Mouse (Mus musculus): ENCODE measurements around the gene Hist1h4c. TPM values are rescaled to one million over a fixed set of nuclear protein-coding genes. Genes with fewer than 3 reads are reported as not detected.
"Not testable (repeated sequence)": the region's sequence is repeated elsewhere in the genome, so short reads cannot be mapped to it uniquely, and the experiment has no call there.

Hist1h4c gene
- polyA plus RNA-seq, 1 experiment from 2014 or later, result 2.8 TPM

- H3K9me3 ChIP-seq (replicated peaks); H3K27ac ChIP-seq (replicated peaks); ATAC-seq (ENCODE audit: low FRiP score); H3K9ac ChIP-seq (replicated peaks); H3K4me1 ChIP-seq; H3K4me3 ChIP-seq (replicated peaks); H3K4me2 ChIP-seq; H3K36me3 ChIP-seq; H3K27me3 ChIP-seq (replicated peaks): not testable (repeated sequence)
- 87% methylated on average over 2 of the region's 2 CpGs for whole genome bisulfite sequencing
Measured at GRCm38 (mm10) chr13:23702801-23703200, 4.5 kb upstream of the Hist1h4c start.

- Histone ChIP-seq H3K27ac (replicated peaks) (no peak overlapping the region), H3K36me3 (no peaks in the 10 kb centered on the region), H3K9ac (replicated peaks) (no peak overlapping the region), H3K4me1 (peaks cover 14% of the 10 kb centered on the region; the same call in 1 of the 2 replicates), H3K4me2 (no peak overlapping the region), H3K27me3 (replicated peaks) (no peaks in the 10 kb centered on the region), H3K9me3 (replicated peaks) (no peaks in the 10 kb centered on the region), H3K4me3 (replicated peaks) (no peak overlapping the region)
- 78% methylated on average over 4 of the region's 4 CpGs for WGBS
- ATAC-seq (ENCODE audit: low FRiP score), result no peak
Measured at GRCm38 (mm10) chr13:23702220-23702619, 4.0 kb upstream of the Hist1h4c start.

- WGBS, result 28% methylated on average over 8 of the region's 8 CpGs
- H3K9me3 ChIP-seq (replicated peaks), result no peaks in the 10 kb centered on the region
- H3K9ac ChIP-seq (replicated peaks), result no peak overlapping the region
- no peak overlapping the region for H3K4me3 ChIP-seq (replicated peaks)
- no peaks in the 10 kb centered on the region for H3K27me3 ChIP-seq (replicated peaks)
- H3K36me3 ChIP-seq, result no peaks in the 10 kb centered on the region
- no peak overlapping the region for H3K27ac ChIP-seq (replicated peaks)
- no peak for ATAC-seq (ENCODE audit: low FRiP score)
- H3K4me2 ChIP-seq, result no peak overlapping the region
- H3K4me1 ChIP-seq, result peaks cover 14% of the 10 kb centered on the region; the same call in 1 of the 2 replicates
Measured at GRCm38 (mm10) chr13:23700786-23701520, 2.7 kb upstream of the Hist1h4c start.

GRCm38 (mm10) chr13:23699767-23700166 lies 1.5 kb upstream of the Hist1h4c start:
- peaks cover 14% of the 10 kb centered on the region; the same call in 1 of the 2 replicates for H3K4me1 ChIP-seq
- H3K9ac ChIP-seq (replicated peaks), result no peak overlapping the region
- H3K4me3 ChIP-seq (replicated peaks), result no peak overlapping the region
- H3K27me3 ChIP-seq (replicated peaks), result no peaks in the 10 kb centered on the region
- H3K9me3 ChIP-seq (replicated peaks), result no peaks in the 10 kb centered on the region
- H3K36me3 ChIP-seq, result no peaks in the 10 kb centered on the region
- no peak overlapping the region for H3K27ac ChIP-seq (replicated peaks)
- ATAC-seq (ENCODE audit: low FRiP score), result no peak
- 67% methylated on average over 3 of the region's 3 CpGs for WGBS
- no peak overlapping the region for H3K4me2 ChIP-seq

GRCm38 (mm10) chr13:23698996-23699395 lies 742 bp upstream of the Hist1h4c start:
- Histone ChIP-seq H3K36me3 (no peaks in the 10 kb centered on the region), H3K4me3 (replicated peaks) (no peak overlapping the region), H3K27ac (replicated peaks) (peak overlapping the region; percentile 79), H3K27me3 (replicated peaks) (no peaks in the 10 kb centered on the region), H3K4me2 (peak overlapping the region; percentile 60), H3K4me1 (peaks cover 14% of the 10 kb centered on the region; the same call in 1 of the 2 replicates), H3K9ac (replicated peaks) (peak overlapping the region; percentile 47; the same call in 1 of the 2 replicates), H3K9me3 (replicated peaks) (no peaks in the 10 kb centered on the region)
- 76% methylated on average over 6 of the region's 6 CpGs for WGBS
- no peak for ATAC-seq (ENCODE audit: low FRiP score)

- Histone ChIP-seq H3K9me3 (replicated peaks) (no peaks in the 10 kb centered on the region), H3K4me1 (peaks cover 14% of the 10 kb centered on the region; the same call in 1 of the 2 replicates), H3K36me3 (no peaks in the 10 kb centered on the region), H3K9ac (replicated peaks) (peak overlapping the region; percentile 47), H3K4me2 (peak overlapping the region; percentile 60), H3K27me3 (replicated peaks) (no peaks in the 10 kb centered on the region), H3K27ac (replicated peaks) (peak overlapping the region; percentile 79), H3K4me3 (replicated peaks) (peak overlapping the region; percentile 40)
- ATAC-seq (ENCODE audit: low FRiP score), result peak; percentile 84
- WGBS, result under 1% methylated on average over 25 of the region's 32 CpGs
Measured at GRCm38 (mm10) chr13:23697491-23698299, 559 bp downstream of the Hist1h4c start.

GRCm38 (mm10) chr13:23696061-23696474 lies 2.2 kb downstream of the Hist1h4c start:
- WGBS, result 61% methylated on average over 15 of the region's 15 CpGs
- H3K4me2 ChIP-seq, result no peak overlapping the region

GRCm38 (mm10) chr13:23695514-23695913 lies 2.7 kb downstream of the Hist1h4c start, which contains the start of gene Hist1h1t:
Hist1h1t (plus strand) TSS chr13:23695814.
- peaks cover 14% of the 10 kb centered on the region; the same call in 1 of the 2 replicates for H3K4me1 ChIP-seq
- no peak within 1 kb of the TSS for H3K9ac ChIP-seq (replicated peaks)
- no peak within 1 kb of the TSS for H3K4me2 ChIP-seq
- no peaks in the 10 kb centered on the region for H3K9me3 ChIP-seq (replicated peaks)
- H3K36me3 ChIP-seq, result no peaks in the 10 kb centered on the region
- no peaks in the 10 kb centered on the region for H3K27me3 ChIP-seq (replicated peaks)
- no peak for ATAC-seq (ENCODE audit: low FRiP score)
- no peak within 1 kb of the TSS for H3K4me3 ChIP-seq (replicated peaks)
- 54% methylated on average over 10 of the region's 13 CpGs for WGBS
- H3K27ac ChIP-seq (replicated peaks), result no peak within 1 kb of the TSS

More at GRCm38 (mm10) chr13:23696061-23696474, 2.2 kb downstream of the Hist1h4c start:
- H3K4me1 ChIP-seq, result peaks cover 14% of the 10 kb centered on the region; the same call in 1 of the 2 replicates
- H3K9ac ChIP-seq (replicated peaks), result no peak overlapping the region
- no peaks in the 10 kb centered on the region for H3K9me3 ChIP-seq (replicated peaks)
- ATAC-seq (ENCODE audit: low FRiP score), result no peak
- no peak overlapping the region for H3K27ac ChIP-seq (replicated peaks)
- H3K4me3 ChIP-seq (replicated peaks), result no peak overlapping the region
- H3K36me3 ChIP-seq, result no peaks in the 10 kb centered on the region
- no peaks in the 10 kb centered on the region for H3K27me3 ChIP-seq (replicated peaks)

- ATAC-seq (ENCODE audit: low FRiP score), result no peak
- Histone ChIP-seq H3K9me3 (replicated peaks) (no peaks in the 10 kb centered on the region), H3K27me3 (replicated peaks) (no peaks in the 10 kb centered on the region), H3K36me3 (no peaks in the 10 kb centered on the region), H3K4me3 (replicated peaks) (no peak overlapping the region), H3K9ac (replicated peaks) (no peak overlapping the region), H3K4me2 (no peak overlapping the region), H3K4me1 (peaks cover 14% of the 10 kb centered on the region; the same call in 1 of the 2 replicates), H3K27ac (replicated peaks) (no peak overlapping the region)
- WGBS, result 94% methylated on average over 9 of the region's 9 CpGs
Measured at GRCm38 (mm10) chr13:23694956-23695355, 3.3 kb downstream of the Hist1h4c start.

- Histone ChIP-seq H3K27ac (replicated peaks) (no peak overlapping the region), H3K36me3 (no peaks in the 10 kb centered on the region), H3K9ac (replicated peaks) (no peak overlapping the region), H3K4me1 (peaks cover 11% of the 10 kb centered on the region; the same call in 1 of the 2 replicates), H3K4me2 (no peak overlapping the region), H3K27me3 (replicated peaks) (no peaks in the 10 kb centered on the region), H3K9me3 (replicated peaks) (no peaks in the 10 kb centered on the region), H3K4me3 (replicated peaks) (no peak overlapping the region)
- 90% methylated on average over 6 of the region's 6 CpGs for WGBS
- no peak for ATAC-seq (ENCODE audit: low FRiP score)
Measured at GRCm38 (mm10) chr13:23693856-23694440, 4.3 kb downstream of the Hist1h4c start.

- Histone ChIP-seq H3K4me2 (no peak overlapping the region), H3K9ac (replicated peaks) (no peak overlapping the region), H3K27me3 (replicated peaks) (no peaks in the 10 kb centered on the region), H3K9me3 (replicated peaks) (no peaks in the 10 kb centered on the region), H3K36me3 (no peaks in the 10 kb centered on the region), H3K4me3 (replicated peaks) (no peak overlapping the region), H3K4me1 (peaks cover 14% of the 10 kb centered on the region), H3K27ac (replicated peaks) (no peak overlapping the region)
- 74% methylated on average over 2 of the region's 2 CpGs for WGBS
- no peak for ATAC-seq (ENCODE audit: low FRiP score)
Measured at GRCm38 (mm10) chr13:23689459-23689858, 8.8 kb downstream of the Hist1h4c start.
